In the genomic region with DNA sequence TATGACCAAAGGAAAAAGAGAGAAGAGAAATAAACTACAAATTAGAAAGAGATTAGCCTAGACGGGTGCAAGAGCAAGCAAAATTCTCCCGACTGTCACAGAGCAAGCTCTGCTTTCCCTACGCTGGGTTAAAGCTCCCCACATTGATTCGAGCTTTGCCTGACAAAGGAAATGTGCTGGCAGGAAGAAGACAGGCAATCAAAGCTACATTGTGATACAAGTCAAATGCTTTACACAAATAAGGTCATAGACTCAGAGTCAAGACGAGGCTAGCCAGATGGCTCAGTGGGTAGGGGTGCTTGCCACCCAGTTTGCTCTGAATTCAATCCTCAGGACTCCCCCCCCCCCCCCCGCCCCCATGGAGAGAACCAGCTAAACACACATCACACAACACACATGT, we compare ENCODE assay signal across 15 mouse cellular contexts. TPM values are rescaled to one million over a fixed set of nuclear protein-coding genes. Genes with fewer than 3 reads are reported as not detected.
A peak's percentile ranks its signal among the peaks of the same experiment; 100 is the strongest.
DNase-seq lines count a peak whose midpoint lies in the region; TF ChIP-seq lines count a peak whose summit lies in the region.
"Had no signal": no experiment of that assay in that cellular context is flagged by ENCODE, and none has a peak within 500 bp of the region (broad histone marks: within the 10 kb centered on the region; RNA-seq: fewer than 3 reads in every experiment).

No protein-coding gene starts in this region.

- DNase-seq in gastrocnemius, adult 2 months: no peak
- no peak for DNase-seq in gastrocnemius, postnatal 25 days
- no peak for DNase-seq in layer of hippocampus, adult 2 months (ENCODE audit: low spot score in 2 of 2)
- DNase-seq in layer of hippocampus, postnatal 14 days (ENCODE audit: low spot score in 2 of 2): no peak
- DNase-seq in brain, adult 2 months (ENCODE audit: low read depth, low spot score): peak; percentile 15
- no peak for DNase-seq in ovary, postnatal 36 days (ENCODE audit: low spot score)
- no peak for DNase-seq in adrenal gland, adult 18-20 months (ENCODE audit: low spot score in 2 of 2)
- DNase-seq: adrenal gland, postnatal 14 days; cerebellum, postnatal 10 days; embryo, embryonic 11 days; gastrocnemius, postnatal 36 days; right cerebral cortex, postnatal 14 days had no signal

- peak overlapping the region; percentile 96 for H3K27ac ChIP-seq in gastrocnemius, adult 2 months
- H3K27ac ChIP-seq in layer of hippocampus, adult 2 months: peak overlapping the region; percentile 92; the same call in 1 of the 2 replicates

- no peak for TF ChIP-seq CTCF in gastrocnemius, adult 2 months (IDR thresholded peaks at IDR 0.05)
- TF ChIP-seq CTCF in layer of hippocampus, adult 2 months (conservative IDR thresholded peaks at IDR 0.05): no peak
- no peak for TF ChIP-seq CTCF in E14TG2a.4 (conservative IDR thresholded peaks at IDR 0.05; ENCODE audit: low read length)

- intact Hi-C loops in gastrocnemius, adult 2 months (cut with DNase I): loop anchor here (10.0 kb wide), 1 partner anchor 175 kb away; a partner anchor contains a TSS

- no peaks in the 10 kb centered on the region for H3K9me3 ChIP-seq in E14TG2a.4 (ENCODE audit: low read length)
- H3K9me3 ChIP-seq: limb, embryonic 13.5 days; megakaryocyte, embryonic 14.5 days had no signal

- H3K4me1 ChIP-seq in E14TG2a.4 (replicated peaks; ENCODE audit: low read depth, low read length): peaks cover 68% of the 10 kb centered on the region

- H3K4me3 ChIP-seq in gastrocnemius, adult 2 months: peak overlapping the region; percentile 89
- no peak overlapping the region for H3K4me3 ChIP-seq in layer of hippocampus, adult 2 months
- H3K4me3 ChIP-seq in E14TG2a.4 (replicated peaks; ENCODE audit: low read length): peak overlapping the region; percentile 89

- no peaks in the 10 kb centered on the region for H3K27me3 ChIP-seq in E14TG2a.4 (ENCODE audit: insufficient read depth, low read length)
- H3K27me3 ChIP-seq: limb, embryonic 13.5 days; megakaryocyte, embryonic 14.5 days had no signal

- H3K36me3 ChIP-seq in E14TG2a.4 (ENCODE audit: insufficient read depth, low read length): peaks cover 16% of the 10 kb centered on the region

RNA-seq across cellular contexts. Expression of a gene that starts 1.2 kb away (rescaled TPM):
- 100 to 1,000 TPM; 447 to 542 TPM for total RNA-seq in gastrocnemius, adult 2 months (2021)
- total RNA-seq in gastrocnemius, postnatal 25 days (2021): 100 to 1,000 TPM; 443 to 454 TPM
- 10 to 100 TPM; 48.6 to 49.2 TPM for total RNA-seq in layer of hippocampus, adult 2 months (2021)
- 10 to 100 TPM; 60.0 to 62.1 TPM for total RNA-seq in layer of hippocampus, postnatal 14 days (2021)
- 10 to 100 TPM; 79.8 to 90.2 TPM for total RNA-seq in adrenal gland, adult 18-20 months (2021)

RNA-seq across cellular contexts. Expression of a gene that starts 6.9 kb away (rescaled TPM):
- 10 to 100 TPM; 46.7 to 58.9 TPM for total RNA-seq in gastrocnemius, adult 2 months (2021)
- total RNA-seq in gastrocnemius, postnatal 25 days (2021): 10 to 100 TPM; 61.5 to 70.1 TPM
- 10 to 100 TPM; 50.6 to 51.6 TPM for total RNA-seq in layer of hippocampus, adult 2 months (2021)
- 10 to 100 TPM; 83.6 to 86.7 TPM for total RNA-seq in layer of hippocampus, postnatal 14 days (2021)
- 10 to 100 TPM; 61.7 to 61.8 TPM for total RNA-seq in adrenal gland, adult 18-20 months (2021)

RNA-seq across cellular contexts. Expression of a gene that starts 31.0 kb away (rescaled TPM):
- not detected for total RNA-seq in gastrocnemius, adult 2 months (2021)
- not detected for total RNA-seq in gastrocnemius, postnatal 25 days (2021)
- under 1 TPM in 1 of 2 experiments, not detected in 1; 0.29 TPM for total RNA-seq in layer of hippocampus, adult 2 months (2021)
- total RNA-seq in layer of hippocampus, postnatal 14 days (2021): under 1 TPM in 1 of 2 experiments, not detected in 1; 0.60 TPM
- total RNA-seq in adrenal gland, adult 18-20 months (2021): under 1 TPM in 1 of 2 experiments, not detected in 1; 0.16 TPM
- total RNA-seq: gastrocnemius, postnatal 36 days had no signal

RNA-seq across cellular contexts. Expression of a gene that starts 32.5 kb away (rescaled TPM):
- total RNA-seq in gastrocnemius, adult 2 months (2021): 100 to 1,000 TPM; 541 to 658 TPM
- 100 to 1,000 TPM; 589 to 611 TPM for total RNA-seq in gastrocnemius, postnatal 25 days (2021)
- 100 to 1,000 TPM; 226 to 235 TPM for total RNA-seq in layer of hippocampus, adult 2 months (2021)
- total RNA-seq in layer of hippocampus, postnatal 14 days (2021): 100 to 1,000 TPM; 260 to 274 TPM
- total RNA-seq in adrenal gland, adult 18-20 months (2021): 100 to 1,000 TPM; 349 to 654 TPM

RNA-seq across cellular contexts. Expression of a gene that starts 41.3 kb away (rescaled TPM):
- 10 to 100 TPM; 56.7 to 59.0 TPM for total RNA-seq in gastrocnemius, adult 2 months (2021)
- total RNA-seq in gastrocnemius, postnatal 25 days (2021): 10 to 100 TPM; 44.7 to 47.9 TPM
- total RNA-seq in layer of hippocampus, adult 2 months (2021): 10 to 100 TPM; 88.2 to 93.0 TPM
- 10 to 100 TPM; 94.5 TPM for total RNA-seq in layer of hippocampus, postnatal 14 days (2021)
- 10 to 100 TPM; 74.3 to 75.2 TPM for total RNA-seq in adrenal gland, adult 18-20 months (2021)

Comparison
In these comparisons a context has a peak if more than half of its experiments do, and no peak if none do; other contexts are left out.
1. RNA of a gene that starts 1.2 kb away (total RNA-seq): 447 to 542 TPM in gastrocnemius, adult 2 months and 443 to 454 TPM in gastrocnemius, postnatal 25 days; 79.8 to 90.2 TPM in adrenal gland, adult 18-20 months, 60.0 to 62.1 TPM in layer of hippocampus, postnatal 14 days and 48.6 to 49.2 TPM in layer of hippocampus, adult 2 months; every median in the first group is over 4 times any median in the second.